Comparison of ENCODE assay signal across 12 mouse cellular contexts in the genomic region with DNA sequence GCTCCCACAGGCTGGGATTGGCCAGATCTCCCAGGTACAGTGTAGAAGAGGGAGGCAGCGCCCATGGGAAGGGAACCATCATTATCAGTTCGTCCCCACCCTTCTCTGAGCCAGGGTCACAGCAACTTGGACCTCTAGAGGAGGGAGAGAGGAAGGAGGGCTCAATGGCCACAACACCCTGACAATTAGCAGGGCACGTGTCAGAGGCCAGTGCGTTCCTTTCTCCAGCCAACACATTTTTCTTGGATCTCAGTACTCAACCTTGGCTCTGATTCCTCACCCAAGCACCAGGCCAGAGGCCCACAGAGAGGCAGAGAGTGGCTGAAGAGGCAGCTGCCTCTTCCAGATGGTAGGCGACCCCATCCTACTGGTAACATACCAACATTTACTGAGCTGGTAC.
DNase-seq lines count a peak whose midpoint lies in the region; ATAC-seq and TF ChIP-seq lines count a peak whose summit lies in the region.
"Had no signal": no experiment of that assay in that cellular context is flagged by ENCODE, and none has a peak within 500 bp of the region (broad histone marks: within the 10 kb centered on the region; RNA-seq: fewer than 3 reads in every experiment).

No protein-coding gene starts in this region.

- 34% methylated on average over 5 of the region's 5 CpGs for WGBS in cerebellum, adult 2 months
- WGBS in heart, embryonic 11.5 days (ENCODE audit: insufficient replicate concordance), result 66% methylated on average over 5 of the region's 5 CpGs
- 80% methylated on average over 5 of the region's 5 CpGs for WGBS in limb, embryonic 14.5 days
- WGBS in forebrain, embryonic 14.5 days, result 71% methylated on average over 5 of the region's 5 CpGs
- 84% methylated on average over 5 of the region's 5 CpGs for WGBS in hindbrain, embryonic 14.5 days

- peaks cover 7% of the 10 kb centered on the region; the same call in 1 of the 2 replicates for H3K4me1 ChIP-seq in cerebellum, adult 2 months (ENCODE audit: control insufficient read depth, insufficient read depth, low read length)
- peaks cover 56% of the 10 kb centered on the region for H3K4me1 ChIP-seq in heart, embryonic 11.5 days (ENCODE audit: control insufficient read depth, insufficient read depth, low read length)
- H3K4me1 ChIP-seq in limb, embryonic 14.5 days (ENCODE audit: control insufficient read depth, insufficient read depth, low read length), result peaks cover 34% of the 10 kb centered on the region
- no peaks in the 10 kb centered on the region for H3K4me1 ChIP-seq in forebrain, embryonic 14.5 days (ENCODE audit: control insufficient read depth, insufficient read depth, low read length)
- H3K4me1 ChIP-seq in hindbrain, embryonic 14.5 days (replicated peaks; ENCODE audit: control insufficient read depth, insufficient read depth, low read length), result no peaks in the 10 kb centered on the region
- H3K4me1 ChIP-seq: neural tube, embryonic 13.5 days had no signal

- no peaks in the 10 kb centered on the region for H3K27me3 ChIP-seq in cerebellum, adult 2 months (ENCODE audit: control insufficient read depth, insufficient read depth, low read length)
- no peaks in the 10 kb centered on the region for H3K27me3 ChIP-seq in heart, embryonic 11.5 days (ENCODE audit: control insufficient read depth, insufficient read depth, low read length)
- no peaks in the 10 kb centered on the region for H3K27me3 ChIP-seq in limb, embryonic 14.5 days (ENCODE audit: control insufficient read depth, insufficient read depth, low read length)
- H3K27me3 ChIP-seq in forebrain, embryonic 14.5 days (replicated peaks; ENCODE audit: control insufficient read depth, insufficient read depth, low read length), result no peaks in the 10 kb centered on the region
- no peaks in the 10 kb centered on the region for H3K27me3 ChIP-seq in hindbrain, embryonic 14.5 days (ENCODE audit: control insufficient read depth, insufficient read depth, low read length)
- H3K27me3 ChIP-seq: liver, embryonic 13.5 days; neural tube, embryonic 13.5 days had no signal

- no peak for TF ChIP-seq CTCF in cerebellum, adult 2 months (IDR thresholded peaks at IDR 0.05; ENCODE audit: borderline replicate concordance, insufficient read depth, low read depth, low read length)

- no peak overlapping the region for H3K4me3 ChIP-seq in cerebellum, adult 2 months (replicated peaks; ENCODE audit: insufficient read depth, low read depth, low read length)
- no peak overlapping the region for H3K4me3 ChIP-seq in heart, embryonic 11.5 days (ENCODE audit: low read depth, low read length)
- no peak overlapping the region for H3K4me3 ChIP-seq in limb, embryonic 14.5 days (replicated peaks; ENCODE audit: low read length)
- no peak overlapping the region for H3K4me3 ChIP-seq in forebrain, embryonic 14.5 days (ENCODE audit: low read depth, low read length)
- no peak overlapping the region for H3K4me3 ChIP-seq in hindbrain, embryonic 14.5 days (replicated peaks; ENCODE audit: low read length)
- H3K4me3 ChIP-seq: liver, embryonic 13.5 days; neural tube, embryonic 13.5 days had no signal

- no peaks in the 10 kb centered on the region for H3K36me3 ChIP-seq in heart, embryonic 11.5 days (ENCODE audit: control insufficient read depth, insufficient read depth, low read length)
- 0 out of 2 replicates have a peak, but pooled peaks cover 9% of the 10 kb centered on the region for H3K36me3 ChIP-seq in limb, embryonic 14.5 days (ENCODE audit: control insufficient read depth, insufficient read depth, low read length)
- H3K36me3 ChIP-seq in forebrain, embryonic 14.5 days (ENCODE audit: control insufficient read depth, insufficient read depth, low read length), result no peaks in the 10 kb centered on the region
- H3K36me3 ChIP-seq in hindbrain, embryonic 14.5 days (replicated peaks; ENCODE audit: control insufficient read depth, insufficient read depth), result no peaks in the 10 kb centered on the region
- H3K36me3 ChIP-seq: liver, embryonic 13.5 days; neural tube, embryonic 13.5 days had no signal

- no peak overlapping the region for H3K4me2 ChIP-seq in heart, embryonic 11.5 days
- no peak overlapping the region for H3K4me2 ChIP-seq in limb, embryonic 14.5 days (replicated peaks; ENCODE audit: low read depth, low read length, severe bottlenecking)
- no peak overlapping the region for H3K4me2 ChIP-seq in forebrain, embryonic 14.5 days (ENCODE audit: low read length)
- H3K4me2 ChIP-seq in hindbrain, embryonic 14.5 days (replicated peaks), result no peak overlapping the region
- H3K4me2 ChIP-seq: liver, embryonic 13.5 days; neural tube, embryonic 13.5 days had no signal

- H3K9me3 ChIP-seq in heart, embryonic 11.5 days (replicated peaks; ENCODE audit: control insufficient read depth, low read length), result no peaks in the 10 kb centered on the region
- no peaks in the 10 kb centered on the region for H3K9me3 ChIP-seq in limb, embryonic 14.5 days (ENCODE audit: control insufficient read depth, low read length)
- no peaks in the 10 kb centered on the region for H3K9me3 ChIP-seq in forebrain, embryonic 14.5 days (replicated peaks; ENCODE audit: control insufficient read depth, low read length)
- no peaks in the 10 kb centered on the region for H3K9me3 ChIP-seq in hindbrain, embryonic 14.5 days (ENCODE audit: control insufficient read depth, low read length)
- H3K9me3 ChIP-seq: liver, embryonic 13.5 days; neural tube, embryonic 13.5 days had no signal

- no peak for TF ChIP-seq POLR2A in cerebellum, adult 2 months (IDR thresholded peaks at IDR 0.05; ENCODE audit: borderline replicate concordance, insufficient read depth, low read length)
- no peak for TF ChIP-seq POLR2A in limb, embryonic 14.5 days (IDR thresholded peaks at IDR 0.05; ENCODE audit: borderline replicate concordance, extremely low read depth, insufficient read depth, insufficient read length)

- no peak overlapping the region for H3K9ac ChIP-seq in heart, embryonic 11.5 days (ENCODE audit: low read depth, low read length)
- no peak overlapping the region for H3K9ac ChIP-seq in limb, embryonic 14.5 days (ENCODE audit: low read depth, low read length, severe bottlenecking)
- H3K9ac ChIP-seq in forebrain, embryonic 14.5 days (ENCODE audit: low read length), result no peak overlapping the region
- no peak overlapping the region for H3K9ac ChIP-seq in hindbrain, embryonic 14.5 days
- H3K9ac ChIP-seq: liver, embryonic 13.5 days; neural tube, embryonic 13.5 days had no signal

- peak; percentile 64 to 70 for DNase-seq in cerebellum, postnatal 14 days
- DNase-seq in cerebellum, adult 2 months, result no peak
- DNase-seq in 3T3-L1 (ENCODE audit: low read depth, low spot score), result peak; percentile 39
- DNase-seq in limb, embryonic 14.5 days (ENCODE audit: low spot score), result no peak
- DNase-seq in forebrain, embryonic 14.5 days (ENCODE audit: low spot score), result no peak
- no peak for DNase-seq in hindbrain, embryonic 14.5 days (ENCODE audit: low spot score)
- no peak for DNase-seq in cerebellum, postnatal 36 days
- DNase-seq: liver, embryonic 13.5 days had no signal

- no peak for ATAC-seq in heart, embryonic 11.5 days (replicated peaks; ENCODE audit: insufficient number of reproducible peaks, low FRiP score, low TSS enrichment)
- no peak for ATAC-seq in limb, embryonic 14.5 days (ENCODE audit: low FRiP score, low read depth)
- ATAC-seq in forebrain, embryonic 14.5 days, result no peak
- ATAC-seq in hindbrain, embryonic 14.5 days (ENCODE audit: low FRiP score), result no peak
- ATAC-seq: CD4-positive, CD25-positive, alpha-beta regulatory T cell, adult 4 months; hindbrain, embryonic 16.5 days had no signal

- no peak overlapping the region for H3K27ac ChIP-seq in cerebellum, adult 2 months (ENCODE audit: insufficient read depth, low read length)
- peak overlapping the region; percentile 60 for H3K27ac ChIP-seq in heart, embryonic 11.5 days (ENCODE audit: low read depth, low read length)
- H3K27ac ChIP-seq in limb, embryonic 14.5 days (replicated peaks; ENCODE audit: low read depth, low read length), result 0 out of 2 replicates have a peak overlapping the region, but pooled peaks have one; percentile 52
- H3K27ac ChIP-seq in forebrain, embryonic 14.5 days (ENCODE audit: low read depth, low read length), result no peak overlapping the region
- no peak overlapping the region for H3K27ac ChIP-seq in hindbrain, embryonic 14.5 days
- H3K27ac ChIP-seq: neural tube, embryonic 13.5 days had no signal

Comparison
In these comparisons a context has a peak if more than half of its experiments do, and no peak if none do; other contexts are left out.
1. DNase-seq: peak in cerebellum, postnatal 14 days (2 of 2) and 3T3-L1 (single experiment); none in cerebellum, adult 2 months (0 of 2), limb, embryonic 14.5 days (single experiment), forebrain, embryonic 14.5 days (single experiment), hindbrain, embryonic 14.5 days (single experiment) and cerebellum, postnatal 36 days (0 of 2).
2. H3K27ac ChIP-seq: peak in heart, embryonic 11.5 days (single experiment) and limb, embryonic 14.5 days (single experiment); none in cerebellum, adult 2 months (single experiment), forebrain, embryonic 14.5 days (single experiment) and hindbrain, embryonic 14.5 days (single experiment).